Mouse (Mus musculus) liver, embryonic 14.5 days (tissue): ENCODE results near the gene Klc1. TPM values are rescaled to one million over a fixed set of nuclear protein-coding genes. Genes with fewer than 3 reads are reported as not detected.
A peak's percentile ranks its signal among the peaks of the same experiment; 100 is the strongest.
"Not testable (repeated sequence)": the region's sequence is repeated elsewhere in the genome, so short reads cannot be mapped to it uniquely, and the experiment has no call there.

ENCODE experiments used
- ATAC-seq: fragments of 200-750 bp; cut with Nextera tagmentation; 2 replicates; pipeline ENCODE4 v1.8.0; 2017; ENCODE audit warnings: moderate number of reproducible peaks, mild to moderate bottlenecking, moderate library complexity; ENCODE audit not compliant: insufficient read depth
- DNase-seq, 3 experiments: peaks; one replicate each; pipeline ENCODE4 v3.0.0-alpha.2; 2012 to 2013; ENCODE audit warnings: low read depth in 3 of 3, low spot score in 3 of 3
- H3K27ac ChIP-seq: fragments of 300-500 bp; sonication (generic); 2 replicates; pipeline ENCODE4 v1.5.1; 2014; ENCODE audit warnings: moderate library complexity, mild to moderate bottlenecking, control low read depth, inconsistent platforms
- H3K27me3 ChIP-seq: fragments of 300-500 bp; sonication (generic); 2 replicates; pipeline ENCODE4 v1.6.1; 2014; ENCODE audit warnings: mild to moderate bottlenecking, low read length, moderate library complexity; ENCODE audit not compliant: control insufficient read depth, insufficient read depth
- H3K36me3 ChIP-seq: fragments of 300-500 bp; sonication (generic); replicated peaks from 2 replicates; pipeline ENCODE4 v1.6.1; 2014; ENCODE audit warnings: low read depth; ENCODE audit not compliant: control insufficient read depth, insufficient read depth
- H3K4me1 ChIP-seq, 2 experiments: fragments of 200-500 bp in 1 of 2; fragments of 300-500 bp in 1 of 2; sonication (generic) in 1 of 2; replicated peaks; 2 replicates each; pipeline ENCODE4 v1.6.1; 2012 to 2014; ENCODE audit warnings: antibody characterized with exemption in 1 of 2, inconsistent platforms in 1 of 2, low read length in 1 of 2; ENCODE audit not compliant: control insufficient read depth in 2 of 2, insufficient read depth in 2 of 2
- H3K4me2 ChIP-seq: fragments of 300-500 bp; sonication (generic); 2 replicates; pipeline ENCODE4 v1.6.1; 2014; ENCODE audit warnings: low read depth, mild to moderate bottlenecking, control low read depth, moderate library complexity
- H3K4me3 ChIP-seq, 2 experiments: fragments of 200-500 bp in 1 of 2; fragments of 300-500 bp in 1 of 2; sonication (generic) in 1 of 2; 2 replicates each; pipeline ENCODE4 v1.5.1; 2012 to 2014; ENCODE audit warnings: low read depth in 2 of 2, low read length in 2 of 2, mild to moderate bottlenecking in 2 of 2, control low read depth in 1 of 2, inconsistent platforms in 1 of 2, moderate library complexity in 1 of 2; ENCODE audit not compliant: insufficient read depth in 1 of 2
- H3K9ac ChIP-seq: fragments of 300-500 bp; sonication (generic); replicated peaks from 2 replicates; pipeline ENCODE4 v1.6.1; 2014; ENCODE audit warnings: mild to moderate bottlenecking, control low read depth, moderate library complexity
- H3K9me3 ChIP-seq: fragments of 300-500 bp; sonication (generic); 2 replicates; pipeline ENCODE4 v1.6.1; 2016; ENCODE audit warnings: low read length, mixed read lengths; ENCODE audit not compliant: control insufficient read depth
- CTCF ChIP-seq: IDR thresholded peaks from 2 replicates; pipeline ENCODE4 v1.5.1; 2016; ENCODE audit warnings: antibody characterized with exemption, low read depth, control low read depth
- EP300 ChIP-seq: IDR thresholded peaks from 2 replicates; pipeline ENCODE4 v1.6.1; 2016; ENCODE audit warnings: antibody characterized with exemption, low read depth
- WGBS: fragments of 180-500 bp; shearing (Covaris S2); extraction: QIAGEN DNeasy Blood & Tissue Kit; methylation state at CpG from one replicate; pipeline ENCODE4 v1.1.7; 2014; ENCODE audit not compliant: insufficient replicate concordance; 5-methylcytosine and 5-hydroxymethylcytosine counted together
- polyA plus RNA-seq, 2 experiments: library from polyadenylated mRNA; depleted of rRNA in 1 of 2; stranded (reverse) in 1 of 2; unstranded in 1 of 2; fragments of >200 nt; fragmentation: Nextera tagmentation in 1 of 2; extraction: Ambion mirVana in 1 of 2; gene quantifications; 2 replicates each; pipeline versions ENCODE4 v1.2.1 to v1.2.3; 2012 to 2014

Klc1 gene
- polyA plus RNA-seq, 2 experiments, result 14.3 to 16.3 TPM

DNA sequence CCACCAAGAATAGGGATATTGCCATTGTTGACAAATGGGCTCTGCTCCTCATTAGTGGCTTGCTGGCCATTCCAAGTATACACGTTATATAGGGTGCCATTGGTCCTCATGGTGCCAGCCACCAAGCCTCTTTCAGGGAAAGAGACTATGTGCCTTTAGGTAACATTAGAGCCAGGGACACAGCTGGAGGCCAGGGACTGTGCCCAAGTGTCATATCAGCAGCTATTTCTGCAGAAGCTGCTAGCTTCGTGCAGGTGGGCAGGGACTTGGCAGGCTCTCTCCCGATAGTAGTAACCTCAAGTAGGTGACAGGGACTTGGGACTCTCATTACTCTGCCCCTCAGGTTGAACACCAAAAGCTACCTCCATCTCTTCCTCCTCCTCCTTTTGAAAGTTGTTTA is 23.7 kb upstream of the Klc1 start:
- no peak for ATAC-seq
- TF ChIP-seq CTCF (no peak), EP300 (no peak)
- Histone ChIP-seq H3K4me3 (no peak overlapping the region), H3K9ac (no peak overlapping the region), H3K27ac (no peak overlapping the region), H3K4me1 (peaks cover 0 to 4% of the 10 kb centered on the region in 2 experiments; a peak in 2 of 4 replicates), H3K27me3 (no peaks in the 10 kb centered on the region), H3K4me2 (no peak overlapping the region), H3K36me3 (no peaks in the 10 kb centered on the region), H3K9me3 (no peaks in the 10 kb centered on the region)
- 60% methylated on average over 3 of the region's 3 CpGs for WGBS
- DNase-seq, result no peak

DNA sequence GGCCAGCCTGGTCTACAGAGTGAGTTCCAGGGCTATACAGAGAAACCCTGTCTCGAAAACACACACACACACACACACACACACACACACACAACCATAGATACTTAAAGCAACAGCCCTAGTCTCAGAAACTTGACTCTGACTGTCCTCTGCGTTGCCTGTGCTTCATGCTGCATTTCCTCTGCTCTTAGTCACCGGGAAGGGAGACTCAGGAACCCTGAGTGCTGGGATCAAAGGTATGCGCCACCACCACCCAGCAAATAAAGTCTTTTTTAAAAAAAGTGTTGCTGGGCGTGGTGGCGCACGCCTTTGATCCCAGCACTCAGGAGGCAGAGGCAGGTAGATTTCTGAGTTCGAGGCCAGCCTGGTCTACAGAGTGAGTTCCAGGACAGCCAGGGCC is 22.0 kb upstream of the Klc1 start:
- not testable (repeated sequence) for H3K27me3 ChIP-seq, H3K9ac ChIP-seq, H3K4me2 ChIP-seq, DNase-seq, H3K36me3 ChIP-seq, H3K4me3 ChIP-seq, H3K4me1 ChIP-seq, H3K27ac ChIP-seq, ATAC-seq, H3K9me3 ChIP-seq
- 79% methylated on average over 8 of the region's 8 CpGs for WGBS

GRCm38 (mm10) chr12:111737370-111737769 is 21.3 kb upstream of the Klc1 start:
- Histone ChIP-seq H3K27ac (no peak overlapping the region), H3K9me3 (no peaks in the 10 kb centered on the region), H3K9ac (no peak overlapping the region), H3K27me3 (no peaks in the 10 kb centered on the region), H3K4me1 (peaks cover 0 to under 1% of the 10 kb centered on the region in 2 experiments; a peak in 1 of 4 replicates), H3K36me3 (no peaks in the 10 kb centered on the region), H3K4me2 (no peak overlapping the region), H3K4me3 (no peak overlapping the region)
- ATAC-seq, result no peak
- TF ChIP-seq EP300 (no peak), CTCF (no peak)
- DNase-seq, result no peak
- 63% methylated on average over 9 of the region's 9 CpGs for WGBS

DNA sequence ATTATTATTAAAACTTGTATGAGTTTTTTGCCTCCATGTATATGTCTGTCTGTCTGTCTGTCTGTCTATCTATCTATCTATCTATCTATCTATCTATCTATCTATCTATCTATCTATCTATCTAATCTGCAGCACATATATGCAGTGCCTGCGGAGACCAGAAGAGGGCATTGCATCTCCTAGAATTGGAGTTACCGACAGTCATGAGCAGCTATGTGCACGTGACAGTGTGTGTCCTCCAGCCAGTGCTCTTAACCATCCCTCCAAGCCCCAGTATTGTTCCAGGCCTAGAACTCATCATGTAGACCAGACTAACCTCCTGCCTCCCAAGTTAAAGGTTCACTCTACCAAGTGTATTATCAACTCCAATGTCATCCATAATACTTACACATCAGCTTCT is 19.9 kb upstream of the Klc1 start:
- Histone ChIP-seq H3K9ac (no peak overlapping the region), H3K27me3 (no peaks in the 10 kb centered on the region), H3K4me2 (no peak overlapping the region), H3K4me3 (no peak overlapping the region), H3K9me3 (no peaks in the 10 kb centered on the region), H3K4me1 (no peaks in the 10 kb centered on the region), H3K27ac (no peak overlapping the region), H3K36me3 (no peaks in the 10 kb centered on the region)
- WGBS, result 41% methylated on average over 3 of the region's 3 CpGs
- ATAC-seq (no peak), DNase-seq (no peak)
- TF ChIP-seq CTCF (peak; percentile 59), EP300 (no peak)

DNA sequence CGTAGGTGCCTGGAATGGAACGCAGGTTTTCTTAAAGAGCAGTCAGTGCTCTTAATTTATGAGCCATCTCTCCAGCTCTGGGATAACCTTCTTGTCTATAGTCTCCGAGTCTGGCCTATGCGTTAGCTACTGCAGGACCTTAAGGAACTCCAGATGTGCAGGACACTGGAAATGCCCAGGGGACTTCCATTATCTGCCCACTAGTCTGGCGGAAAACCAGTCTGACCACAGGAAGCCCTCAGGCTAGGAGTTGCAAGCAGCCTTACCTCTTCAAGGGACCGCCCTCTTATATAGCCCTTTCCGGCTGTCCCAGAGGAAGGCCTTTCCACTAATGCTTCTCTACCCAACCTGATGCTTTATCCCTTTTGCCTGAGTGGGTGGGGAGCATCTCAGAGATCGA is 17.3 kb upstream of the Klc1 start:
- no peak for TF ChIP-seq CTCF
- no peak for TF ChIP-seq EP300
- H3K9me3 ChIP-seq, result no peaks in the 10 kb centered on the region
- no peaks in the 10 kb centered on the region for H3K36me3 ChIP-seq
- no peak for ATAC-seq
- peaks cover 5 to 8% of the 10 kb centered on the region in 2 experiments; a peak in 3 of 4 replicates for H3K4me1 ChIP-seq
- WGBS, result 48% methylated on average over 8 of the region's 8 CpGs
- no peak for DNase-seq
- no peaks in the 10 kb centered on the region for H3K27me3 ChIP-seq
- no peak overlapping the region for H3K4me2 ChIP-seq
- no peak overlapping the region for H3K27ac ChIP-seq
- H3K9ac ChIP-seq, result no peak overlapping the region
- no peak overlapping the region for H3K4me3 ChIP-seq
